Mouse (Mus musculus) liver, embryonic 13.5 days (tissue): ENCODE results near the gene Tns3. TPM values are rescaled to one million over a fixed set of nuclear protein-coding genes. Genes with fewer than 3 reads are reported as not detected.

Source experiments
- ATAC-seq: fragments of 200-750 bp; cut with Nextera tagmentation; 2 replicates; pipeline ENCODE4 v1.8.0; 2017; ENCODE audit warnings: low read depth, mild to moderate bottlenecking, moderate number of reproducible peaks, moderate library complexity
- DNase-seq: peaks from one replicate; pipeline ENCODE4 v3.0.0; 2022
- H3K27ac ChIP-seq: fragments of 300-500 bp; sonication (generic); 2 replicates; pipeline ENCODE4 v1.5.1; 2015; ENCODE audit warnings: moderate library complexity, mild to moderate bottlenecking, inconsistent platforms
- H3K27me3 ChIP-seq: fragments of 300-500 bp; sonication (generic); 2 replicates; pipeline ENCODE4 v1.6.1; 2015; ENCODE audit warnings: mild to moderate bottlenecking, inconsistent platforms
- H3K36me3 ChIP-seq: fragments of 300-500 bp; sonication (generic); 2 replicates; pipeline ENCODE4 v1.6.1; 2015; ENCODE audit warnings: mild to moderate bottlenecking, inconsistent platforms
- H3K4me1 ChIP-seq: fragments of 300-500 bp; sonication (generic); replicated peaks from 2 replicates; pipeline ENCODE4 v1.6.1; 2015; ENCODE audit warnings: inconsistent platforms
- H3K4me2 ChIP-seq: fragments of 300-500 bp; sonication (generic); 2 replicates; pipeline ENCODE4 v1.6.1; 2015; ENCODE audit warnings: inconsistent platforms, mild to moderate bottlenecking, moderate library complexity
- H3K4me3 ChIP-seq: fragments of 300-500 bp; sonication (generic); replicated peaks from 2 replicates; pipeline ENCODE4 v1.5.1; 2015; ENCODE audit warnings: mild to moderate bottlenecking, inconsistent platforms
- H3K9ac ChIP-seq: fragments of 300-500 bp; sonication (generic); 2 replicates; pipeline ENCODE4 v1.6.1; 2015; ENCODE audit warnings: mild to moderate bottlenecking, inconsistent platforms
- H3K9me3 ChIP-seq: fragments of 300-500 bp; sonication (generic); replicated peaks from 2 replicates; pipeline ENCODE4 v1.6.1; 2016; ENCODE audit warnings: inconsistent platforms
- WGBS: fragments of 180-500 bp; shearing (Covaris S2); methylation state at CpG from one replicate; pipeline ENCODE4 v1.1.7; 2015; ENCODE audit not compliant: insufficient replicate concordance; 5-methylcytosine and 5-hydroxymethylcytosine counted together
- polyA plus RNA-seq: library from polyadenylated mRNA; unstranded; fragments of >200 nt; fragmentation: Nextera tagmentation; extraction: Ambion mirVana; gene quantifications from 2 replicates; pipeline ENCODE4 v1.2.1, GENCODE M21; 2015

Tns3 gene
- polyA plus RNA-seq, 1 experiment from 2014 or later: 2.8 TPM

- Histone ChIP-seq H3K36me3 (no peaks in the 10 kb centered on the region), H3K27ac (no peak overlapping the region), H3K4me1 (no peaks in the 10 kb centered on the region), H3K4me3 (no peak overlapping the region), H3K9me3 (no peaks in the 10 kb centered on the region), H3K4me2 (no peak overlapping the region), H3K27me3 (no peaks in the 10 kb centered on the region), H3K9ac (no peak overlapping the region)
- WGBS: 55% methylated on average over 7 of the region's 7 CpGs
- no peak for ATAC-seq
- DNase-seq: no peak
Measured at GRCm38 (mm10) chr11:8509614-8510013, 154.7 kb downstream of the Tns3 start.

- ATAC-seq (peak; percentile 72), DNase-seq (no peak)
- Histone ChIP-seq H3K27ac (0 out of 2 replicates have a peak overlapping the region, but pooled peaks have one; percentile 64), H3K4me3 (peak overlapping the region; percentile 34), H3K27me3 (no peaks in the 10 kb centered on the region), H3K36me3 (no peaks in the 10 kb centered on the region), H3K4me1 (peaks cover 7% of the 10 kb centered on the region), H3K9ac (no peak overlapping the region), H3K9me3 (no peaks in the 10 kb centered on the region), H3K4me2 (peak overlapping the region; percentile 38)
- 47% methylated on average over 11 of the region's 11 CpGs for WGBS
Measured at GRCm38 (mm10) chr11:8503735-8504134, 160.6 kb downstream of the Tns3 start.

GRCm38 (mm10) chr11:8500855-8501254, 163.5 kb downstream of the Tns3 start:
- no peak for DNase-seq
- H3K9ac ChIP-seq: no peak overlapping the region
- no peaks in the 10 kb centered on the region for H3K9me3 ChIP-seq
- peaks cover 7% of the 10 kb centered on the region for H3K4me1 ChIP-seq
- no peak overlapping the region for H3K4me2 ChIP-seq
- no peak overlapping the region for H3K27ac ChIP-seq
- no peak overlapping the region for H3K4me3 ChIP-seq
- no peaks in the 10 kb centered on the region for H3K36me3 ChIP-seq
- WGBS: 71% methylated on average over 6 of the region's 6 CpGs
- H3K27me3 ChIP-seq: no peaks in the 10 kb centered on the region
- no peak for ATAC-seq

GRCm38 (mm10) chr11:8497136-8497535, 167.2 kb downstream of the Tns3 start:
- Histone ChIP-seq H3K27me3 (no peaks in the 10 kb centered on the region), H3K4me1 (no peaks in the 10 kb centered on the region; the same call in 1 of the 2 replicates), H3K36me3 (peaks cover 3% of the 10 kb centered on the region; the same call in 1 of the 2 replicates), H3K4me3 (no peak overlapping the region), H3K27ac (no peak overlapping the region), H3K9me3 (no peaks in the 10 kb centered on the region), H3K9ac (no peak overlapping the region), H3K4me2 (no peak overlapping the region)
- 56% methylated on average over 6 of the region's 6 CpGs for WGBS
- ATAC-seq: no peak
- DNase-seq: no peak

- ATAC-seq (no peak), DNase-seq (no peak)
- H3K9ac ChIP-seq: no peak overlapping the region
- no peak overlapping the region for H3K4me3 ChIP-seq
- peaks cover 3% of the 10 kb centered on the region; the same call in 1 of the 2 replicates for H3K36me3 ChIP-seq
- no peaks in the 10 kb centered on the region; the same call in 1 of the 2 replicates for H3K4me1 ChIP-seq
- WGBS: 55% methylated on average over 5 of the region's 5 CpGs
- H3K27me3 ChIP-seq: no peaks in the 10 kb centered on the region
- no peak overlapping the region for H3K4me2 ChIP-seq
- H3K9me3 ChIP-seq: no peaks in the 10 kb centered on the region
- peak overlapping the region; percentile 9; the same call in 1 of the 2 replicates for H3K27ac ChIP-seq
Measured at GRCm38 (mm10) chr11:8496686-8497085, 167.6 kb downstream of the Tns3 start.

- 83% methylated on average over 7 of the region's 7 CpGs for WGBS
- no peaks in the 10 kb centered on the region for H3K27me3 ChIP-seq
- H3K4me2 ChIP-seq: no peak overlapping the region
- H3K9ac ChIP-seq: no peak overlapping the region
- H3K27ac ChIP-seq: no peak overlapping the region
- no peak overlapping the region for H3K4me3 ChIP-seq
- no peaks in the 10 kb centered on the region for H3K9me3 ChIP-seq
- ATAC-seq (no peak), DNase-seq (no peak)
- no peaks in the 10 kb centered on the region for H3K4me1 ChIP-seq
- H3K36me3 ChIP-seq: peaks cover 3% of the 10 kb centered on the region; the same call in 1 of the 2 replicates
Measured at GRCm38 (mm10) chr11:8495801-8496200, 168.5 kb downstream of the Tns3 start.

GRCm38 (mm10) chr11:8495036-8495435, 169.3 kb downstream of the Tns3 start:
- Histone ChIP-seq H3K4me1 (no peaks in the 10 kb centered on the region), H3K36me3 (peaks cover 3% of the 10 kb centered on the region; the same call in 1 of the 2 replicates), H3K4me2 (no peak overlapping the region), H3K9ac (no peak overlapping the region), H3K27ac (no peak overlapping the region), H3K4me3 (no peak overlapping the region), H3K27me3 (no peaks in the 10 kb centered on the region), H3K9me3 (no peaks in the 10 kb centered on the region)
- WGBS: 82% methylated on average over 8 of the region's 8 CpGs
- ATAC-seq (no peak), DNase-seq (no peak)

GRCm38 (mm10) chr11:8493931-8494490, 170.3 kb downstream of the Tns3 start:
- Histone ChIP-seq H3K36me3 (peaks cover 3% of the 10 kb centered on the region; the same call in 1 of the 2 replicates), H3K9me3 (no peaks in the 10 kb centered on the region), H3K27ac (no peak overlapping the region), H3K4me2 (no peak overlapping the region), H3K9ac (no peak overlapping the region), H3K27me3 (no peaks in the 10 kb centered on the region), H3K4me3 (no peak overlapping the region), H3K4me1 (no peaks in the 10 kb centered on the region)
- WGBS: 56% methylated on average over 8 of the region's 8 CpGs
- ATAC-seq (no peak), DNase-seq (no peak)

GRCm38 (mm10) chr11:8492332-8492731, 172.0 kb downstream of the Tns3 start:
- WGBS: 74% methylated on average over 10 of the region's 10 CpGs
- DNase-seq (no peak), ATAC-seq (no peak)
- Histone ChIP-seq H3K4me1 (no peaks in the 10 kb centered on the region), H3K9ac (no peak overlapping the region), H3K4me2 (no peak overlapping the region), H3K4me3 (no peak overlapping the region), H3K9me3 (no peaks in the 10 kb centered on the region), H3K27ac (no peak overlapping the region), H3K27me3 (no peaks in the 10 kb centered on the region), H3K36me3 (peaks cover 3% of the 10 kb centered on the region; the same call in 1 of the 2 replicates)

GRCm38 (mm10) chr11:8488248-8488647, 176.1 kb downstream of the Tns3 start:
- WGBS: 47% methylated on average over 6 of the region's 6 CpGs
- H3K27me3 ChIP-seq: no peaks in the 10 kb centered on the region
- DNase-seq (no peak), ATAC-seq (no peak)
- H3K4me1 ChIP-seq: no peaks in the 10 kb centered on the region
- H3K27ac ChIP-seq: no peak overlapping the region
- no peaks in the 10 kb centered on the region for H3K9me3 ChIP-seq
- no peak overlapping the region for H3K4me3 ChIP-seq
- no peak overlapping the region for H3K4me2 ChIP-seq
- H3K9ac ChIP-seq: no peak overlapping the region
- peaks cover 3% of the 10 kb centered on the region; the same call in 1 of the 2 replicates for H3K36me3 ChIP-seq

- ATAC-seq (no peak), DNase-seq (no peak)
- H3K27ac ChIP-seq: no peak overlapping the region
- 67% methylated on average over 4 of the region's 4 CpGs for WGBS
- H3K4me2 ChIP-seq: no peak overlapping the region
- H3K27me3 ChIP-seq: no peaks in the 10 kb centered on the region
- H3K36me3 ChIP-seq: no peaks in the 10 kb centered on the region
- H3K9ac ChIP-seq: no peak overlapping the region
- no peaks in the 10 kb centered on the region for H3K9me3 ChIP-seq
- H3K4me1 ChIP-seq: no peaks in the 10 kb centered on the region
- H3K4me3 ChIP-seq: no peak overlapping the region
Measured at GRCm38 (mm10) chr11:8486552-8486951, 177.8 kb downstream of the Tns3 start.

GRCm38 (mm10) chr11:8484538-8484937, 179.8 kb downstream of the Tns3 start:
- ATAC-seq (no peak), DNase-seq (no peak)
- H3K9ac ChIP-seq: no peak overlapping the region
- H3K27ac ChIP-seq: no peak overlapping the region
- no peaks in the 10 kb centered on the region for H3K4me1 ChIP-seq
- H3K9me3 ChIP-seq: no peaks in the 10 kb centered on the region
- no peak overlapping the region for H3K4me2 ChIP-seq
- no peaks in the 10 kb centered on the region for H3K36me3 ChIP-seq
- no peaks in the 10 kb centered on the region for H3K27me3 ChIP-seq
- H3K4me3 ChIP-seq: no peak overlapping the region
- WGBS: 67% methylated on average over 4 of the region's 4 CpGs
